Mouse (Mus musculus) hindlimb bud, embryonic 11.5 days (tissue): ENCODE measurements around the gene Gm21440.
"Not testable (repeated sequence)": the region's sequence is repeated elsewhere in the genome, so short reads cannot be mapped to it uniquely, and the experiment has no call there.

ENCODE experiments used
- DNase-seq: peaks from one replicate; pipeline ENCODE4 v3.0.0-alpha.2; 2012; ENCODE audit warnings: low read depth, low spot score; ENCODE audit errors: extremely low spot score

The Gm21440 gene

DNA sequence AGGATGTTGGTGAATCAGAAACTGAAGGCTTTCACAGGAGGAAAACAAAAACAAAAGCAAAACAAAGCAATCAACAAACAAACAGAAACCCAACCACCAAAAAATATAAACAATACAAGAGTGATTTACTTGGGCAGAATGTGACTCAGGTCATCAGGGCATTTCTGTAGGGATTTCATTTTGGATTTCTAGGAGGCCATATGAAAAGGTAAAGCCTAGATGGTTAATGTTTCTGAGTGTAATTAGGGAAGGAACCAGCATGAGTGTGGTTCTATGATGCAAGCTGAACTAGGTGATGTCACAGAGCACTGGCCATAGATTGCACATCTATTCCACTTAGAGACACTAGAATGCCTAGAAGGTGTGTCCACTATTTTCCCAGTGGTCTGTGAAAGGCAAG is at the start of gene Gm21440, which contains the start of gene Gm21454:
Gm21440 (plus strand) TSS at position 301 of the 400 bp plus-strand sequence.
Gm21454 (plus strand) TSS at position 352 of the 400 bp plus-strand sequence.
- not testable (repeated sequence) for DNase-seq

DNA sequence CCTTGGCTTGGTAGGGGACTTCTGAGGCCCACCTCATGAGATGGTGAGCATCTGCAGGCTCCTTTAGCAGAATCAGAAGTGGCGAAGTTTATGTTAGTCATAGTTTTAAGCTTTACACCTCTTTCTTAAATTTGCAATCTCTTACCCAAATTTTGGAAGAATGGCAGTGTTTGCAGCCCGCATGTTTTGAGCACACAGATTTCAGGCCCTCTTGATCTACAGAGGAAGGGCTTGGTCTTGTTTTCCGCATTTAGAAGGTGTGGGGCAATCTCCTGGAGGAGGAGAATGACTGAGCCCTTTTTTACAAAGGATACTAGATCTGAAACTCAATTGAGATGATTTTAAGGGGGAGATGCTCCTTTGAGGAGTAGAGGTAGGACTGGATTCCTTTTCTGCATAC is 28.4 kb upstream of the Gm21440 start, which contains the start of gene Gm21828:
Gm21828 (minus strand) TSS at position 101 of the 400 bp plus-strand sequence.
- DNase-seq = not testable (repeated sequence)
